Mouse (Mus musculus) E14TG2a.4 (cell line): Measurements from ENCODE around the gene Erp29.

Experiments used
- CTCF ChIP-seq: conservative IDR thresholded peaks from 2 replicates; pipeline ENCODE4 v1.5.1; 2014; ENCODE audit warnings: low read length
- NANOG ChIP-seq: IDR thresholded peaks from 2 replicates; pipeline ENCODE4 v1.6.1; 2014; ENCODE audit warnings: borderline replicate concordance, low read length, mixed read lengths

- TF ChIP-seq CTCF = no peak
- no peak for TF ChIP-seq NANOG
These were observed 51.5 kb downstream of the Erp29 start for GRCm38 (mm10) chr5:121400849-121401248.
